Mouse (Mus musculus) adrenal gland, postnatal 36 days (tissue): Measurements from ENCODE around the gene Hist1h2bl. TPM values are rescaled to one million over a fixed set of nuclear protein-coding genes. Genes with fewer than 3 reads are reported as not detected.
"Not testable (repeated sequence)": the region's sequence is repeated elsewhere in the genome, so short reads cannot be mapped to it uniquely, and the experiment has no call there.

ENCODE experiments used
- DNase-seq, 2 experiments: peaks; one replicate each; pipeline ENCODE4 v3.0.0; 2021; ENCODE audit warnings: mixed read lengths in 1 of 2
- total RNA-seq, 2 experiments: library from RNA; stranded (reverse); gene quantifications; 2 replicates each; pipeline ENCODE4 v1.2.3; 2021

Hist1h2bl gene
- total RNA-seq, 2 experiments from 2014 or later, result 60.4 to 64.6 TPM

DNA sequence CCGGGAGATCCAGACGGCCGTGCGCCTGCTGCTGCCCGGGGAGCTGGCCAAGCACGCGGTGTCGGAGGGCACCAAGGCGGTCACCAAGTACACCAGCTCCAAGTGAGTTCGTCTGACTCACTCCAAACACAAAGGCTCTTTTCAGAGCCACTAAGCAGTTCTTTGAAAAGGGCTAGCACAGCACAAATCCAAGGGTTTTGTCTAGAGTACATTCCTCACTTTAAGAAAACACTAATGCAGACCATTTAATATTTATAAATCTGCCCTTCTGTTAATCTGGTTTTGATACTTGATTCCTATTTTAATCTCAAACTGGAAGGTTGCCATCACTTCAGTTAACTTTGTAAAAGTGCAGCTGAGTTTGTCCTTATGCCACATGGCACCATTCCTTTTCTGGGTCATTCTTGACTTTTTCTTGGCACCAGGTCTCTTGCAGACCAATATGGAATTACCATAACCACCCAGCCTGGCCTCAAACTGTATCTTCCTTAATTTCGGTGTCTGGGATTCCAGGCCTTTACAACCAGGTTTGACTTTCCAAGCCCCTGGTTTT lies 6.5 kb upstream of the Hist1h2bl start:
- DNase-seq, result peak in 1 of 2 experiments; percentile 16

DNA sequence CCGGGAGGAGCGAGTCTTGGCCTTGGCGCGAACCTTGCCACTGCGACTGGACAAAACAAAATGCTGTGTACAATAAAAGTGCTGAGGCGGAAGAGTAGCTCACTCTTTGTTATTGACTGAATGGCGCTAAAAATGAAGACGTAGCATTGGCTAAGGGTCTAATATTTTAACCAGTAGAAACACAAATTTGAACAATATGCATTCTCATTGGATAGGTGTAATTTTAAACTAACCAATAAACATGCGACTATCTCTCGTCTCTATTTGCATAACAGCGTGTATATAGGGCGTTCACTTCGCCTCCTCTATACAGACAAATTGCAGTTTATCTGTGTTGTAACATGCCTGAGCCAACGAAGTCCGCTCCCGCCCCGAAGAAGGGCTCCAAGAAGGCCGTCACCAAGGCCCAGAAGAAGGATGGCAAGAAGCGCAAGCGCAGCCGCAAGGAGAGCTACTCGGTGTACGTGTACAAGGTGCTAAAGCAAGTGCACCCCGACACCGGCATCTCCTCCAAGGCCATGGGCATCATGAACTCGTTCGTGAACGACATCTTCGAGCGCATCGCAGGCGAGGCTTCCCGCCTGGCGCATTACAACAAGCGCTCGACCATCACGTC lies 5.9 kb upstream of the Hist1h2bl start, which contains the start of gene Hist1h2bm:
TSS of gene Hist1h2bm (plus strand) at position 288 of the 616 bp plus-strand sequence.
- DNase-seq, result peak; percentile 44 to 53

DNA sequence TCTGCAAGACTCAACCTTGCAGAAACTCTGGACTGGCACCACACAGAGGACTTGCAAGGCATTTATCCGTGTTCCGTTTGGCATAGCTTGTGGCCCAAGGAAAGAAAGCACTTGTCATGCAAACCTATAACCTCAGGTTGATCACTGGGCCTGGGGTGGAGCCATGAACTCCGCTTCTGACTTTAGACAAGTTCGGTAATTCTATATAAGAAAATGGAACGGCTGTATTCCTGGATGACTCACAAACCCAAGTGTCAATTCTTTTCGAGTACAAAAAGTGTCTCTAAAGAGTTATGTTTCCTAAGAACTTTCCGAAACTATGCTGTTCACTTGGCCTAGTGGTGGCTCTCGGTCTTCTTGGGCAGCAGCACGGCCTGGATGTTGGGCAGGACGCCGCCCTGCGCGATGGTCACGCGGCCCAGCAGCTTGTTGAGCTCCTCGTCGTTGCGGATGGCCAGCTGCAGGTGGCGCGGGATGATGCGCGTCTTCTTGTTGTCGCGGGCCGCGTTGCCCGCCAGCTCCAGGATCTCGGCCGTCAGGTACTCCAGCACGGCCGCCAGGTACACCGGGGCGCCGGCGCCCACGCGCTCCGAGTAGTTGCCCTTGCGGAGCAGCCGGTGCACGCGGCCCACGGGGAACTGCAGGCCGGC lies 5.3 kb upstream of the Hist1h2bl start:
- not testable (repeated sequence) for DNase-seq

DNA sequence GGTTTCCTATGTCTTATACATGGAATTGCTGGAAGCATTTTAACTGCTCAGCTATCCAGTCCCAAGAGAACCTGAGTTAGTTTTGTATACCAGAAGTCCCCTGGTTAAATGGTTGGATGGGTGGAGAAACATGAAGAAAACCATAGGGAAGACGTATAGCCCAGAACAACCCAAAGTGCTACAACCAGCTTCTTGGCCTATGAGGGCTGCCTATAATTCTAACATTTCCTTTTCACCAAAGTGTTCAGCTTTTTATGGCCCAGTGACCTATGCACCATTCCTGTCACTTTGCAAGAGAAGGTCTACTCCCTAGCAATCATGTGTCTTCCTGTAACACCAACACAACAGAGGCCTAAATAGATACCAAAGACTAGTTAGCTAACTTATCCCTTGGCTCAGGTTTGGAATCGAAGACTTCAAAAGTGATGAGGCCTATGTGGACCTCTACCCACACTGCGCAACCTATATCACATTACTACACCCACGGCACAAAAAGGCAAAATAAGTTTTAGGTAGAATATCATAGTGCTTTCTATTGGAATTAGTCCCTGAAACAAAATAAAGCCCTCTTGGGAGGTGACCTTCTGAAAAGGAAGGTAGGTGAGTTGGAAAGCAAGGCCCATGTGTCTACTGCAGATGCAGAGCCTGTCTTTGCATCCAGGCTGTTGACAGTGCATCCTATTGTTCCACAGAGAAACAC lies 2.6 kb upstream of the Hist1h2bl start:
- DNase-seq, result no peak

DNA sequence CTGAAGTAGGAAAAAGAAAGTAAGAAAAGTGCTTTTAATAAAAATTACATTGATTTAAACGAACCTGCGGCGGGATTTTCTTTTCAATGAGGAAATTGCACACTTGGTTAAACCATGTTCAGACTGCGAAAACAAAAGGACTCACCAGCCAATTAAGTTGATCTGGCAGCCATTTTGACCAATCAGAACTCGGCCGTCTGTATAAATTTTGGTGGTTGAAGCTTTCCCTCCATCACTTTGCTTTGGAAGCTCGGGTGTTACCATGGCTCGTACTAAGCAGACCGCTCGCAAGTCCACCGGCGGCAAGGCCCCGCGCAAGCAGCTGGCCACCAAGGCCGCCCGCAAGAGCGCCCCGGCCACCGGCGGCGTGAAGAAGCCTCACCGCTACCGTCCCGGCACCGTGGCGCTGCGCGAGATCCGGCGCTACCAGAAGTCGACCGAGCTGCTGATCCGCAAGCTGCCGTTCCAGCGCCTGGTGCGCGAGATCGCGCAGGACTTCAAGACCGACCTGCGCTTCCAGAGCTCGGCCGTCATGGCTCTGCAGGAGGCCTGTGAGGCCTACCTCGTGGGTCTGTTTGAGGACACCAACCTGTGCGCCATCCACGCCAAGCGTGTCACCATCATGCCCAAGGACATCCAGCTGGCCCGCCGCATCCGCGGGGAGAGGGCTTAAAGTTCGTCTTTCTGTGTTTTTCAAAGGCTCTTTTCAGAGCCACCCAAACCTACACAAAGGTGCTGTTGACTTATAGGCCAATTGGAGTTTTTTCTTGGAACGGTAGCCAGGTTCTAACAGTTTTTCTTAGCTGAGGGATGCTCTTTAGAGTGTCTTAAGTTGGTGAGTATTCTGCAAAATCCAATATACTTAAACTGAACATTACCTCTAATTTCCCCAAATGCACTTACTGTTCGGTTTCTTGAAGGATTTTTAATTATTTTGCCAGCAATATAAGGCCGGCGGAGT lies 1.7 kb upstream of the Hist1h2bl start, which contains the start of gene Hist1h3h:
TSS of gene Hist1h3h (plus strand) at position 263 of the 961 bp plus-strand sequence.
- peak; percentile 81 to 84 for DNase-seq

DNA sequence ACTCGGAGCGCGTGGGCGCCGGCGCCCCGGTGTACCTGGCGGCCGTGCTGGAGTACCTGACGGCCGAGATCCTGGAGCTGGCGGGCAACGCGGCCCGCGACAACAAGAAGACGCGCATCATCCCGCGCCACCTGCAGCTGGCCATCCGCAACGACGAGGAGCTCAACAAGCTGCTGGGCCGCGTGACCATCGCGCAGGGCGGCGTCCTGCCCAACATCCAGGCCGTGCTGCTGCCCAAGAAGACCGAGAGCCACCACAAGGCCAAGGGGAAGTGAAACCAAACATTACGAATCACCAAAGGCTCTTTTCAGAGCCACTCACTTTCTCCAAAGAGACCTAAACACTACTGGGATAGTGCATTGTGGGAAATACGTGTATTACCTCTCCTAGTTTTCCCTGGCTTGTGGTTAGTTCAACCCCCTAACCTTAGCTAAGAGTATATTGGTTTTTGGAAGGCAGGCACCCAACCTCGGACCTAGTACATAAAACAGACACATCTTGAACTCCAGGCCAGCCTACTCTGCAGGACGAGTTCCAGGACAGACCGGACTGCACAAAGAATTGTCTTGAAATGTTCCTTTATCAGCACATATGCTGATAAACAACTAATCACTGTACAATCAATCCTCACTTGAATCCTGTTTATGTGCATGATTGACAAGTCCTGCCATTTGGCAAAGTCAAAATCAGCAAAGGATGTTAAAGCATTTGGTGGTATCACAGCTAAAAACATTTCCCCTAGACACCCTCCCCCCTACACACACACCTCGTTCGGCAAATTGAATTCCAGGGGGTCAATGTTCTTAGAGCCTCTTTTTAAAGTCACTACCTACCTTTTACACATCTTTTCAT lies 823 bp upstream of the Hist1h2bl start:
- DNase-seq, result not testable (repeated sequence)

DNA sequence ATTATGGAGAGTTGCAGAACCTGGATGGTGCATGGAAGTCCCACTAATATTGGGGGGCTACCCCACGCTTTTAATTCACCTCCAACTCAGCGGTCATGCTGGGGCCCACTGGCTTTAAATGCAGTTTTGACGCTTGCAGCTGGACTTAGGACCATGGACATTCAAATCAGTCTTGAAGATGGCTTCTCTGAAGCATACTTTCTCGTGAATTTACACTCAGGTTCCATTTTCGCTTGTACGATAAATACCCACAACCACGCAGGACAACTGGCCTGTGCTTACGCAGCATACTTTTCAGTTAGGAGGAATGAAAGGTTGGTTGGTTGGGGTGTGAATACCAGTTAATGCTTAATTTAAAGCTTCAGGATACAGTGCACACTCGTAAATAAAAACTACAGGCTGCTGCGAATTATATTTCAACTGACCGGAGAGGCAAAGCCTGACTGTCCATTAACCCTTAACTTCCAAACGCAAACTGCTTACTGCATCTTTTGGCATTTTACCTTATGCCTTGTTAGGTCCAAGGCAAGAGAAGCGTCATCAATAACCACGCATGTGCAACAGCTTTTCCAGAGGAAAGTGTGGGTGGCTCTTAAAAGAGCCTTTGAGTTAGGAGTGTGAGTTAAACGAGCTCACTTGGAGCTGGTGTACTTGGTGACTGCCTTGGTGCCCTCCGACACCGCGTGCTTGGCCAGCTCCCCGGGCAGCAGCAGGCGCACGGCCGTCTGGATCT lies 646 bp downstream of the Hist1h2bl start:
- DNase-seq, result no peak

DNA sequence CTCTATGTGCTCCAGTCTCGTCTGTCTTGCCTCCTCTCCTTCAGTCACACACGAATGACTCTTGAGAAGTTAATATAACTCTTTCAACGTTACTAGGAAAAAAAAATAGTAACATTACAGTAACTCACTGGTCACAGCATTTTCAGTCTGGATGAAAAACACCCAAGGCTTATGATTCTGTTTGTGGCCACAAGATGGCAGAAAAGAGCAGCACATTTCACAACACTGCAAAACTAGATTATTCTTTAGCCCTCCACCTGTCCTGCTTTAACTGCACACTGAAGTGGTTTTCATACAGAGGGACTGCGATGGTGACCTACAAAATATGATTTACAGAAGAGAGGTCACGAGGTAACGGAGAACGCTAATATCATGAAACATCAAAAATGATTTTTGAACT lies 1.2 kb downstream of the Hist1h2bl start:
- peak; percentile 45 to 64 for DNase-seq

DNA sequence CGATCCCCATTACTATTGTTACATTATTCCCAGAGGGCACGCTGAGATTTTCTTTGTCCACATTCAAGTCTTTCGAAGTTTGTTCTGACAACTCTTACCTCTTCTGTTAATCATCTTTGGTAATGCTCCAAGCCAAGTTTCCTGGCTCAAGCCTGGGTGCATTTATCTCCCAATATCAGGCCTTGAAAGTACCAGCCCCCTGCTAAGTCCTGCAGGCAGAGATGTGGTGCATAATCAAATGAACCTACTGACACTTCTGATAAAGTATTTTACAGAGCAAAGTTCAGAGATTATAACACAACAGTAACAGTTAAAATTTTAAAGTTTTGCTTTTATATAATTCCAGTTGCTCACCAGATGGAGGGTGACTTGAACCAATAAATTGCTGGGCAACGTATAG lies 4.2 kb downstream of the Hist1h2bl start:
- DNase-seq, result no peak

DNA sequence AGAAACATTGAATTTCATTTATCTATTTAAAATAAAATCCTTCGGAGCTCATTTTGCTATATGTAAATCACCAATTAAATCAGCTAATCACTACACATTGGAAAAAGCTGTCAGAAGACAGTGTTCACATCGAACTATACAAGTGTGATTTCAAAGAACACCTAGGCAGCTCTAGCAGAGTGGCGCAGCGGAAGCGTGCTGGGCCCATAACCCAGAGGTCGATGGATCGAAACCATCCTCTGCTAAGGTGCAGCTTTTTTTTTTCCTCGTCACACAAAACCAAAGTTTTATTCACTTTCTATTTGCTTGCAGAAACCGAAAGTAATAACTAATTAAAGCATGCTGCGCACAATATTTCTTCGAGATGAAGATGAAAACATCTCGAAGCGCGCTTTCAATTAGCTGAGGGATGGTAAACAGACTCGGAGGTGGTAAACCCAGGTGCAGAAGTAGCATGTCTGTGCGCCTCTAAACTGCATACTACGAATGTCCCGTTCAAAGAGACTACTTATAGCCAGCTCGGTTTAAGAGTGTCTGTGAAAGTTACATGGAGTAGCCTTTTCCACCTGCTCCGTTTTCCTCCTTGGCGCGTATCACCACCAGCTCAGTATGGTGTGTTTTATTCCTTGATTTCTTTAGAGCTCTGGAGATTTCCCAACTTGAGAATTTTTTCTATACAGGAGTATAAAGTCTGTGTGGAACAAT lies 5.0 kb downstream of the Hist1h2bl start:
- peak; percentile 76 to 77 for DNase-seq

DNA sequence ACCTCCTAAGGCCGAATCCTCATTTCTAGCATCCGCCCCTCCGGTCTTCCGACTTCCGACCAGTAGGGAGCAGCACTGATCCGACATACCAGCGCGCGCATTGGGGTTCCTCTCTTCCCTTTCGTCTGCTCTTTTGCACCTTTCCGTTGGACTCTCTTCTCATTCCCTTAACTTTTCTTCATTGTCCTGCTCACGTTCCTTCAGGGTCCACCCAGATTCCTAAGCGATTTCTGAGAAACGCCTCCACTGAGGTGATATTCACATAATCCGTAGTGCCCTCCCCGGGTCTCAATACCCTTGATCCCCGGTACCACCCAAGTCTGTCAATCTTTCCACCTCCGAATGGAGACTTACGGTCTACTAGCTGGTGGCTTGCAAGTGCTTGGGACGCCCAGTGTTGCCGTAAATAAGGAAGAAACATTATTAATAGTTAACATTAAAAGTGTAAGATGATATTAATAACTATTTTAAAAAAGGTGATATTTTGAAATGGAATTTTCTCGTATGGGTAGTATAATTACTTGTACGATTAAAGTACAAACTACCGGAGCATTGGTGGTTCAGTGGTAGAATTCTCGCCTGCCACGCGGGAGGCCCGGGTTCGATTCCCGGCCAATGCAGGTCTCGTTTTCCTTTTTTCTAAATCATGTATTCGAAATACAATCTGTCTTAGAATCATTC lies 5.8 kb downstream of the Hist1h2bl start:
- peak; percentile 89 to 91 for DNase-seq

DNA sequence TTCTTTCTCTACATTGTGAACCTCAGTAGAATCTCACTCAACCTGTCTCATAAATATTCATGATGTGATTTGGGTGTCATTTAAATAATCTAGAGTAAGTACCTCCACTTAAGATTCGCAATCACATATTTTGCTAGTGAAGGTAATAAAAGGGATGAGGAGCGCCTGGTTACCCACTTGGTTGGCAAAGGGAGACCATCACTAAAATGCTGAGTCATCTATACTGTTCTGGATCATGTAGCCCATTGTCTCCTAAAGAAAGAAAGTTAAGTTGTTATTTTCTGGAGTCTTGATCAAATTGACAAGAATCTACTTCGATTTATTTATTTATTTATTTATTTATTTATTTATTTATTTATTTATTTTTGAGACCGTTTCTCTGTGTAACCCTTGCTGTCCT lies 9.3 kb downstream of the Hist1h2bl start:
- no peak for DNase-seq

DNA sequence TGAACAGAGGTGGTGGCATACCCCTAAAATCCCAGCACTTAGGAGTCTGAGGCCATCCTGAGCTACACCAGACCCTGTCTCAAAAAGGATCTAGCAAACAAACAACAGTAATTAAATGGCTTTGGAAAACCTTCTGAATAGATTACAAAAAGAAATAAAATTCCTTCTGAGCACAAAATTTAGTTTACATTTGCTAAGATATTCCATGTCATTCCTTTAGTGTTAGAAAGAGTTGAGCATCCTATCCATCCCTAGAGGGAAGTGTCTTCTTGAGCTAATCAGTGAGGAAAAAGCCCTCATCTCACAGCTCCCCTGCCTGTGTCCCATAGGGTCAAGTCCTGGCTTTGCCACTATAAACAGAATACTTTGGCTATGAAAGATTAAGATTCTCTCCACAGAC lies 18.1 kb downstream of the Hist1h2bl start, which contains the start of gene Olfr1359:
TSS of gene Olfr1359 (plus strand) at position 301 of the 400 bp plus-strand sequence.
- DNase-seq, result no peak

DNA sequence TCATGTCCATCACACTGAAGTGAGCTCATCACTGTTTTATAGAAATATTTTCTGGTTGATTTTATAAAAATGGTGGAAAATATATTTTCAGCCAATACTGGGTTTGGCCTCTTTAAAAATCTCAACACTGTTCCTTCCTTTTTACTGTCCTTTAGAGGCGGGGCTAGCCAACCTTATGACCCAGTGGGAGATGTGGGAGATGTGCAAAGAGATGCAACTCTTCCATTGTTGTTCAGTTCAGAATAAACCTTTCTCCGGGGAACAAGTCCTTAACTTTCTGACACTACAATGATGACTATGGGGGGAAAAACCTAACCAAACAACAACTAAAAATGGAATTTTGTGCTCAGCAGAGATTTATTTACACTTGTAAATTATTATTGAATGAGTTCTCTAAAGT lies 38.6 kb downstream of the Hist1h2bl start, which contains the start of gene Olfr1360:
TSS of gene Olfr1360 (minus strand) at position 101 of the 400 bp plus-strand sequence.
- DNase-seq, result no peak
